Mouse (Mus musculus): Measurements from ENCODE around the gene Tmem116. TPM values are rescaled to one million over a fixed set of nuclear protein-coding genes. Genes with fewer than 3 reads are reported as not detected.

Tmem116 gene
- total and polyA plus RNA-seq, 3 experiments = 1.3 to 3.2 (median 2.3) TPM

DNA sequence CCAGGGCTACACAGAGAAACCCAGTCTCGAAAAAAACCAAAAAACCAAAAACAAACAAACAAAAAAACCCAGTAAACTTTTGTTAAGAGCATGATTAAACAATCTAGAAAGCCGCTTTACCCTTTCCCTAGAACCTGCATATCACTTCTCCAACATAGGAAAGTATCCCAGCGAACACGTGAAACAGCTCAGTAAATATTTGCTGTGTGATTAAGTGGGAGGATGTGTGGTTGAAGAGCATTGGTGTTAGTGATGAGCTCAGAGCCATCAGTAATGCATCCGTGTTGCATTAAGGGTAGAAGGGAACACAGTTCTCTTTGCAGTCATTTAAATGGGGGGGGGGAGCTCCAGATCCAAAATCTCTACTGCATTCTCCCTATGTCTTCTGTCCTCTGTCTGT lies 33.1 kb downstream of the Tmem116 start:
- no peak overlapping the region for H3K9ac ChIP-seq (ENCODE audit: insufficient read depth, low read depth)
- H3K4me3 ChIP-seq (replicated peaks in 1 of 3; ENCODE audit: low read depth in 2 of 3, low read length in 2 of 3, poor library complexity in 1 of 3) = no peak overlapping the region
- no peak for DNase-seq (ENCODE audit: extremely low read depth)
- no peaks in the 10 kb centered on the region for H3K79me2 ChIP-seq (replicated peaks; ENCODE audit: control insufficient read depth, extremely low read depth, insufficient read depth, poor library complexity, severe bottlenecking)
- no peak overlapping the region for H3K27ac ChIP-seq (ENCODE audit: insufficient read depth, low read depth)
- H3K27me3 ChIP-seq (replicated peaks) = no peaks in the 10 kb centered on the region
- no peak for TF ChIP-seq SMC3 (IDR thresholded peaks at IDR 0.05; ENCODE audit: low read depth, low read length)
- no peak for TF ChIP-seq CHD2 (IDR thresholded peaks at IDR 0.05; ENCODE audit: low read length)
- no peak for TF ChIP-seq KAT2A (IDR thresholded peaks at IDR 0.05; ENCODE audit: insufficient replicate concordance, low read length)
- no peak for TF ChIP-seq ZC3H11A (IDR thresholded peaks at IDR 0.05; ENCODE audit: low read depth, low read length)
- no peak for TF ChIP-seq JUND (conservative IDR thresholded peaks at IDR 0.05; ENCODE audit: low read depth, low read length)
- TF ChIP-seq TCF12 (IDR thresholded peaks at IDR 0.05; ENCODE audit: low read depth, low read length) = no peak
- TF ChIP-seq USF1 (IDR thresholded peaks at IDR 0.05; ENCODE audit: low read depth, low read length) = no peak
- TF ChIP-seq UBTF (IDR thresholded peaks at IDR 0.05; ENCODE audit: low read depth, low read length) = no peak
- TF ChIP-seq IRF4 (IDR thresholded peaks at IDR 0.05; ENCODE audit: low read depth, low read length) = no peak
- TF ChIP-seq CHD1 (IDR thresholded peaks at IDR 0.05; ENCODE audit: low read depth, low read length) = no peak
- no peak for TF ChIP-seq RAD21 (IDR thresholded peaks at IDR 0.05; ENCODE audit: low read depth, low read length)
- TF ChIP-seq E2F4 (IDR thresholded peaks at IDR 0.05; ENCODE audit: insufficient replicate concordance, low read depth, low read length) = no peak
- no peak for TF ChIP-seq BHLHE40 (IDR thresholded peaks at IDR 0.05; ENCODE audit: low read depth, low read length)
- TF ChIP-seq MYC (IDR thresholded peaks at IDR 0.05; ENCODE audit: low read depth, low read length) = no peak
- TF ChIP-seq CTCF (conservative IDR thresholded peaks at IDR 0.05 in 1 of 2, IDR thresholded peaks at IDR 0.05 in 1 of 2; ENCODE audit: low read depth in 2 of 2, low read length in 2 of 2) = no peak
- no peak for TF ChIP-seq MEF2A (IDR thresholded peaks at IDR 0.05; ENCODE audit: borderline replicate concordance, low read depth, low read length)
- no peak for TF ChIP-seq ZNF384 (IDR thresholded peaks at IDR 0.05; ENCODE audit: low read depth, low read length)
- no peak for TF ChIP-seq RCOR1 (conservative IDR thresholded peaks at IDR 0.05; ENCODE audit: low read depth, low read length)
- in situ Hi-C loops (cut with MboI; ENCODE audit: low pct_ligation_motif_present, low pct_unique_long_range_greater_than_20kb, low sequenced_read_pairs) = no loop called here
- H3K4me1 ChIP-seq (ENCODE audit: control insufficient read depth in 1 of 2, insufficient read depth in 2 of 2) = no peaks in the 10 kb centered on the region
- no peak overlapping the region for H3K4me2 ChIP-seq (ENCODE audit: insufficient read depth, low read depth, poor library complexity, severe bottlenecking)
- H3K36me3 ChIP-seq (replicated peaks in 1 of 2; ENCODE audit: control insufficient read depth in 1 of 2, insufficient read depth in 1 of 2, low read length in 1 of 2) = no peaks in the 10 kb centered on the region
- H3K9me3 ChIP-seq (replicated peaks; ENCODE audit: low read length) = no peaks in the 10 kb centered on the region
- dilution Hi-C loops (cut with MboI; ENCODE audit: extremely low pct_ligation_motif_present, extremely low pct_unique_long_range_greater_than_20kb, low sequenced_read_pairs) = no loop called here

DNA sequence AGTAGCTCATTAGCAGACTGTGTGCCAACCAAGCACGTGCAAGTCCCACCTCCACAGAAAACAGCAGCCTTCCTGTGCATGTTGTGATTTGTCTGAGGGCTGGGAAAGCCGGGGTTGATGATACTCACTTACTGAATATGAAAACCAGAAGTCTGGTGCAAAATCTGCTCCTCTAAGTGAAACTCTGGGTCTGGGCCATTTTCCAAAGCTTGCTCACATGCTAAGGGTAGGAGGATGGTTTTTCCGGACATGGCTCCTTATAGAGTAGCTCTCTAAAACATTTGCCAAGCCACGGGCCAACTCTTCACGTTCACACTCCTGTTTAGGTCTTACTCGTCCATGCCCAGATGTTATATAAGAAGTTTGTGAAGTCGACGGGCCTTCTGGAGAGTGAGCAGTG lies 41.6 kb downstream of the Tmem116 start:
- dilution Hi-C loops (cut with MboI; ENCODE audit: extremely low pct_ligation_motif_present, extremely low pct_unique_long_range_greater_than_20kb, low sequenced_read_pairs) = no loop called here
- Histone ChIP-seq H3K4me1 (ENCODE audit: control insufficient read depth in 1 of 2, insufficient read depth in 2 of 2) (no peaks in the 10 kb centered on the region), H3K36me3 (replicated peaks in 1 of 2; ENCODE audit: control insufficient read depth in 1 of 2, insufficient read depth in 1 of 2, low read length in 1 of 2) (no peaks in the 10 kb centered on the region), H3K9ac (ENCODE audit: insufficient read depth, low read depth) (no peak overlapping the region), H3K4me3 (replicated peaks in 1 of 3; ENCODE audit: low read depth in 2 of 3, low read length in 2 of 3, poor library complexity in 1 of 3) (no peak overlapping the region), H3K9me3 (replicated peaks; ENCODE audit: low read length) (no peaks in the 10 kb centered on the region), H3K4me2 (ENCODE audit: insufficient read depth, low read depth, poor library complexity, severe bottlenecking) (no peak overlapping the region), H3K27ac (ENCODE audit: insufficient read depth, low read depth) (no peak overlapping the region), H3K27me3 (replicated peaks) (no peaks in the 10 kb centered on the region), H3K79me2 (replicated peaks; ENCODE audit: control insufficient read depth, extremely low read depth, insufficient read depth, poor library complexity, severe bottlenecking) (no peaks in the 10 kb centered on the region)
- DNase-seq (ENCODE audit: extremely low read depth) = no peak
- no peak for TF ChIP-seq POLR2AphosphoS2 (IDR thresholded peaks at IDR 0.05; ENCODE audit: low read depth, low read length)
- no peak for TF ChIP-seq CHD1 (IDR thresholded peaks at IDR 0.05; ENCODE audit: low read depth, low read length)
- no peak for TF ChIP-seq ETS1 (conservative IDR thresholded peaks at IDR 0.05; ENCODE audit: low read depth, low read length)
- TF ChIP-seq BHLHE40 (IDR thresholded peaks at IDR 0.05; ENCODE audit: low read depth, low read length) = no peak
- TF ChIP-seq PAX5 (IDR thresholded peaks at IDR 0.05; ENCODE audit: low read length) = no peak
- TF ChIP-seq TBP (conservative IDR thresholded peaks at IDR 0.05; ENCODE audit: low read depth, low read length) = no peak
- TF ChIP-seq CTCF (conservative IDR thresholded peaks at IDR 0.05 in 1 of 2, IDR thresholded peaks at IDR 0.05 in 1 of 2; ENCODE audit: low read depth in 2 of 2, low read length in 2 of 2) = no peak
- TF ChIP-seq RCOR1 (conservative IDR thresholded peaks at IDR 0.05; ENCODE audit: low read depth, low read length) = no peak
- no peak for TF ChIP-seq MYC (IDR thresholded peaks at IDR 0.05; ENCODE audit: low read depth, low read length)
- no peak for TF ChIP-seq EP300 (IDR thresholded peaks at IDR 0.05; ENCODE audit: low read length)
- TF ChIP-seq HCFC1 (IDR thresholded peaks at IDR 0.05; ENCODE audit: low read depth, low read length) = no peak
- TF ChIP-seq KAT2A (IDR thresholded peaks at IDR 0.05; ENCODE audit: insufficient replicate concordance, low read length) = no peak
- TF ChIP-seq CHD2 (IDR thresholded peaks at IDR 0.05; ENCODE audit: low read length) = no peak
- no peak for TF ChIP-seq UBTF (IDR thresholded peaks at IDR 0.05; ENCODE audit: low read depth, low read length)
- no peak for TF ChIP-seq MEF2A (IDR thresholded peaks at IDR 0.05; ENCODE audit: borderline replicate concordance, low read depth, low read length)
- TF ChIP-seq POLR2A (IDR thresholded peaks at IDR 0.05; ENCODE audit: low read depth, low read length) = no peak
- no peak for TF ChIP-seq NELFE (IDR thresholded peaks at IDR 0.05; ENCODE audit: low read depth, low read length)
- no peak for TF ChIP-seq JUN (IDR thresholded peaks at IDR 0.05; ENCODE audit: insufficient read depth, low read depth, low read length)
- in situ Hi-C loops (cut with MboI; ENCODE audit: low pct_ligation_motif_present, low pct_unique_long_range_greater_than_20kb, low sequenced_read_pairs) = loop anchor here (5.0 kb wide), 1 partner anchor 34 kb away; no protein-coding TSS in a partner anchor

Measured in CH12.LX (cell line).